Mouse (Mus musculus) CH12.LX (cell line): ENCODE results near the gene Olfr1009. TPM values are rescaled to one million over a fixed set of nuclear protein-coding genes. Genes with fewer than 3 reads are reported as not detected.
"Not testable (repeated sequence)": the region's sequence is repeated elsewhere in the genome, so short reads cannot be mapped to it uniquely, and the experiment has no call there.

ENCODE experiments used
- DNase-seq: peaks from one replicate; pipeline ENCODE4 v3.0.0-alpha.2; 2013; ENCODE audit errors: extremely low read depth
- H3K27ac ChIP-seq: 2 replicates; pipeline ENCODE4 v1.5.1; 2012; ENCODE audit warnings: low read depth, mild to moderate bottlenecking, control low read depth, moderate library complexity; ENCODE audit not compliant: insufficient read depth
- H3K27me3 ChIP-seq: replicated peaks from 2 replicates; pipeline ENCODE3; 2012; ENCODE audit warnings: inconsistent platforms
- H3K36me3 ChIP-seq, 2 experiments: replicated peaks in 1 of 2; 2 replicates each; pipeline versions ENCODE3 to v1.6.1; 2012; ENCODE audit warnings: inconsistent platforms in 1 of 2, low read length in 1 of 2, mild to moderate bottlenecking in 1 of 2, mixed read lengths in 1 of 2, moderate library complexity in 1 of 2; ENCODE audit not compliant: control insufficient read depth in 1 of 2, insufficient read depth in 1 of 2
- H3K4me1 ChIP-seq, 2 experiments: 2 replicates each; pipeline ENCODE4 v1.6.1; 2012; ENCODE audit warnings: inconsistent platforms in 1 of 2, moderate library complexity in 1 of 2; ENCODE audit not compliant: insufficient read depth in 2 of 2, control insufficient read depth in 1 of 2
- H3K4me2 ChIP-seq: 2 replicates; pipeline ENCODE4 v1.6.1; 2012; ENCODE audit warnings: low read depth, mild to moderate bottlenecking, control low read depth; ENCODE audit not compliant: poor library complexity, insufficient read depth, severe bottlenecking
- H3K4me3 ChIP-seq, 3 experiments: fragments of 150-350 bp in 1 of 3; sonication (generic) in 1 of 3; replicated peaks in 1 of 3; 2 replicates each; pipeline versions ENCODE3 to v1.5.1; 2011 to 2012; ENCODE audit warnings: low read depth in 2 of 3, low read length in 2 of 3, mild to moderate bottlenecking in 2 of 3, moderate library complexity in 2 of 3, control low read depth in 1 of 3, improper control_type of control experiment in 1 of 3, inconsistent platforms in 1 of 3, mixed read lengths in 1 of 3; ENCODE audit not compliant: poor library complexity in 1 of 3
- H3K79me2 ChIP-seq: replicated peaks from 2 replicates; pipeline ENCODE4 v1.6.1; 2012; ENCODE audit warnings: mild to moderate bottlenecking, moderate library complexity; ENCODE audit not compliant: control insufficient read depth, poor library complexity, insufficient read depth, severe bottlenecking; ENCODE audit errors: extremely low read depth
- H3K9ac ChIP-seq: 2 replicates; pipeline ENCODE4 v1.6.1; 2012; ENCODE audit warnings: low read depth, mild to moderate bottlenecking, control low read depth, moderate library complexity; ENCODE audit not compliant: insufficient read depth
- H3K9me3 ChIP-seq: replicated peaks from 2 replicates; pipeline ENCODE3; 2012; ENCODE audit warnings: low read length, inconsistent platforms, mixed read lengths
- BHLHE40 ChIP-seq: IDR thresholded peaks from 2 replicates; pipeline ENCODE4 v1.6.1; 2011; ENCODE audit warnings: mild to moderate bottlenecking, low read depth, low read length, improper control_type of control experiment
- CHD2 ChIP-seq: IDR thresholded peaks from 2 replicates; pipeline ENCODE4 v1.6.1; 2011; ENCODE audit warnings: low read length, improper control_type of control experiment
- CTCF ChIP-seq, 2 experiments: IDR thresholded peaks in 1 of 2; conservative IDR thresholded peaks in 1 of 2; 2 replicates each; pipeline ENCODE4 v1.5.1; 2011 to 2012; ENCODE audit warnings: low read depth in 2 of 2, low read length in 2 of 2, improper control_type of control experiment in 1 of 2, inconsistent platforms in 1 of 2, mild to moderate bottlenecking in 1 of 2, moderate library complexity in 1 of 2
- ELF1 ChIP-seq: IDR thresholded peaks from 2 replicates; pipeline ENCODE4 v1.6.1; 2014; ENCODE audit warnings: low read depth, mild to moderate bottlenecking, inconsistent platforms, low read length, improper control_type of control experiment
- EP300 ChIP-seq: IDR thresholded peaks from 2 replicates; pipeline ENCODE4 v1.6.1; 2011; ENCODE audit warnings: low read length, improper control_type of control experiment
- GABPA ChIP-seq: IDR thresholded peaks from 2 replicates; pipeline ENCODE4 v1.6.1; 2012; ENCODE audit warnings: low read depth, low read length, improper control_type of control experiment, inconsistent platforms; ENCODE audit not compliant: insufficient replicate concordance
- HCFC1 ChIP-seq: IDR thresholded peaks from 2 replicates; pipeline ENCODE4 v1.6.1; 2012; ENCODE audit warnings: low read depth, mild to moderate bottlenecking, inconsistent platforms, low read length, improper control_type of control experiment
- IRF4 ChIP-seq: IDR thresholded peaks from 2 replicates; pipeline ENCODE4 v1.6.1; 2014; ENCODE audit warnings: low read depth, mild to moderate bottlenecking, inconsistent platforms, low read length, improper control_type of control experiment
- JUN ChIP-seq: IDR thresholded peaks from 2 replicates; pipeline ENCODE4 v1.6.1; 2011; ENCODE audit warnings: low read depth, mild to moderate bottlenecking, low read length, improper control_type of control experiment, moderate library complexity; ENCODE audit not compliant: insufficient read depth
- JUND ChIP-seq: conservative IDR thresholded peaks from 2 replicates; pipeline ENCODE4 v1.6.1; 2011; ENCODE audit warnings: low read depth, low read length, improper control_type of control experiment
- KAT2A ChIP-seq: IDR thresholded peaks from 2 replicates; pipeline ENCODE4 v1.6.1; 2012; ENCODE audit warnings: low read length, improper control_type of control experiment, inconsistent platforms; ENCODE audit not compliant: insufficient replicate concordance
- MAX ChIP-seq: IDR thresholded peaks from 2 replicates; pipeline ENCODE4 v1.6.1; 2011; ENCODE audit warnings: low read length, improper control_type of control experiment
- MAZ ChIP-seq: IDR thresholded peaks from 2 replicates; pipeline ENCODE4 v1.6.1; 2012; ENCODE audit warnings: low read depth, mild to moderate bottlenecking, inconsistent platforms, low read length, improper control_type of control experiment, moderate library complexity
- MEF2A ChIP-seq: IDR thresholded peaks from 2 replicates; pipeline ENCODE4 v1.6.1; 2014; ENCODE audit warnings: low read depth, mild to moderate bottlenecking, inconsistent platforms, low read length, improper control_type of control experiment, borderline replicate concordance
- RAD21 ChIP-seq: IDR thresholded peaks from 2 replicates; pipeline ENCODE4 v1.6.1; 2011; ENCODE audit warnings: low read depth, mild to moderate bottlenecking, low read length, improper control_type of control experiment, moderate library complexity
- UBTF ChIP-seq: IDR thresholded peaks from 2 replicates; pipeline ENCODE4 v1.6.1; 2012; ENCODE audit warnings: low read depth, mild to moderate bottlenecking, inconsistent platforms, low read length, improper control_type of control experiment, moderate library complexity
- USF2 ChIP-seq: conservative IDR thresholded peaks from 2 replicates; pipeline ENCODE4 v1.6.1; 2011; ENCODE audit warnings: low read depth, low read length, improper control_type of control experiment
- ZC3H11A ChIP-seq: IDR thresholded peaks from 2 replicates; pipeline ENCODE4 v1.6.1; 2012; ENCODE audit warnings: low read depth, mild to moderate bottlenecking, inconsistent platforms, low read length, improper control_type of control experiment
- ZMIZ1 ChIP-seq: IDR thresholded peaks from 2 replicates; pipeline ENCODE4 v1.6.1; 2012; ENCODE audit warnings: low read depth, mild to moderate bottlenecking, inconsistent platforms, low read length, improper control_type of control experiment
- ZNF384 ChIP-seq: IDR thresholded peaks from 2 replicates; pipeline ENCODE4 v1.6.1; 2012; ENCODE audit warnings: low read depth, low read length, improper control_type of control experiment, inconsistent platforms
- dilution Hi-C: fragments of 300-500 bp; cut with MboI; formaldehyde crosslinking; loops from 2 replicates; pipeline ENCODE4 v1.14.3; 2020; ENCODE audit warnings: low sequenced_read_pairs; ENCODE audit not compliant: extremely low pct_unique_long_range_greater_than_20kb, extremely low pct_ligation_motif_present
- in situ Hi-C: fragments of 300-500 bp; cut with MboI; formaldehyde crosslinking; loops from 3 replicates; pipeline ENCODE4 v1.14.3; 2019; ENCODE audit warnings: low sequenced_read_pairs, low pct_ligation_motif_present, low pct_unique_long_range_greater_than_20kb, mixed read lengths
- polyA plus RNA-seq: library from polyadenylated mRNA; unstranded; fragments of >175 nt; gene quantifications from 2 replicates; pipeline ENCODE4 v1.2.1, GENCODE M21; 2012; ENCODE audit warnings: low read depth; ENCODE audit not compliant: insufficient read length
- total RNA-seq, 2 experiments: library from RNA; depleted of rRNA; stranded (reverse); fragments of 300-350 nt in 1 of 2; fragments of >200 nt in 1 of 2; gene quantifications; 2 replicates each; pipeline ENCODE4 v1.2.3; 2012 to 2014

Gene Olfr1009
- total and polyA plus RNA-seq, 3 experiments = not detected

- H3K4me1 ChIP-seq = no peaks in the 10 kb centered on the region
- H3K36me3 ChIP-seq = no peaks in the 10 kb centered on the region
- H3K27me3 ChIP-seq = no peaks in the 10 kb centered on the region
- no peak within 1 kb of the TSS for H3K4me3 ChIP-seq
- H3K79me2 ChIP-seq = no peaks in the 10 kb centered on the region
- H3K27ac ChIP-seq = no peak within 1 kb of the TSS
- DNase-seq = no peak
- TF ChIP-seq GABPA (no peak), USF2 (no peak)
- in situ Hi-C loops (no loop called here), dilution Hi-C loops (no loop called here)
- H3K9ac ChIP-seq = no peak within 1 kb of the TSS
- peaks cover 9% of the 10 kb centered on the region for H3K9me3 ChIP-seq
- no peak within 1 kb of the TSS for H3K4me2 ChIP-seq
These were observed 26.1 kb upstream of the Olfr1009 start, which contains the start of gene Olfr1008 for GRCm38 (mm10) chr2:85689131-85689530. TSS of gene Olfr1008 (plus strand) at chr2:85689431.

GRCm38 (mm10) chr2:85710680-85711079, 4.5 kb upstream of the Olfr1009 start:
- H3K79me2 ChIP-seq, H3K36me3 ChIP-seq, H3K4me3 ChIP-seq, H3K9ac ChIP-seq, in situ Hi-C loops, dilution Hi-C loops, H3K4me2 ChIP-seq, H3K27ac ChIP-seq, H3K27me3 ChIP-seq, H3K4me1 ChIP-seq, DNase-seq: not testable (repeated sequence)
- H3K9me3 ChIP-seq = peaks cover 17% of the 10 kb centered on the region

GRCm38 (mm10) chr2:85711159-85711558, 4.1 kb upstream of the Olfr1009 start:
- in situ Hi-C loops (no loop called here), dilution Hi-C loops (no loop called here)
- no peak overlapping the region for H3K4me3 ChIP-seq
- H3K4me1 ChIP-seq = no peaks in the 10 kb centered on the region
- H3K79me2 ChIP-seq = no peaks in the 10 kb centered on the region
- H3K9ac ChIP-seq = no peak overlapping the region
- peaks cover 20% of the 10 kb centered on the region for H3K9me3 ChIP-seq
- no peak for DNase-seq
- H3K36me3 ChIP-seq = no peaks in the 10 kb centered on the region
- no peak overlapping the region for H3K27ac ChIP-seq
- no peaks in the 10 kb centered on the region for H3K27me3 ChIP-seq
- no peak for TF ChIP-seq ZC3H11A
- no peak for TF ChIP-seq MEF2A
- TF ChIP-seq RAD21 = no peak
- TF ChIP-seq GABPA = no peak
- no peak for TF ChIP-seq ZMIZ1
- TF ChIP-seq JUND = no peak
- no peak for TF ChIP-seq MAX
- no peak for TF ChIP-seq ELF1
- TF ChIP-seq UBTF = no peak
- TF ChIP-seq HCFC1 = no peak
- TF ChIP-seq MAZ = no peak
- no peak for TF ChIP-seq KAT2A
- TF ChIP-seq EP300 = no peak
- no peak for TF ChIP-seq CHD2
- TF ChIP-seq IRF4 = no peak
- no peak for TF ChIP-seq ZNF384
- TF ChIP-seq CTCF (conservative IDR thresholded peaks at IDR 0.05 in 1 of 2, IDR thresholded peaks at IDR 0.05 in 1 of 2; ENCODE audit: low read depth in 2 of 2, low read length in 2 of 2) = no peak
- no peak for TF ChIP-seq BHLHE40
- TF ChIP-seq JUN = no peak
- no peak overlapping the region for H3K4me2 ChIP-seq
